Mouse (Mus musculus) forebrain, embryonic 14.5 days (tissue): ENCODE results near the gene Tlr9. TPM values are rescaled to one million over a fixed set of nuclear protein-coding genes. Genes with fewer than 3 reads are reported as not detected.

Experiments
- ATAC-seq: fragments of 200-750 bp; cut with Nextera tagmentation; 2 replicates; pipeline ENCODE4 v1.8.0; 2017; ENCODE audit warnings: mild to moderate bottlenecking, moderate library complexity
- DNase-seq: peaks from one replicate; pipeline ENCODE4 v3.0.0-alpha.2; 2015; ENCODE audit warnings: low spot score
- H3K27ac ChIP-seq: fragments of 300-500 bp; sonication (generic); 2 replicates; pipeline ENCODE4 v1.5.1; 2014; ENCODE audit warnings: low read depth, mild to moderate bottlenecking, control low read depth, low read length, moderate library complexity
- H3K27me3 ChIP-seq: fragments of 300-500 bp; sonication (generic); replicated peaks from 2 replicates; pipeline ENCODE4 v1.6.1; 2014; ENCODE audit warnings: low read length, control low read depth, mixed read lengths; ENCODE audit not compliant: control insufficient read depth, insufficient read depth
- H3K36me3 ChIP-seq: fragments of 300-500 bp; sonication (generic); 2 replicates; pipeline ENCODE4 v1.6.1; 2014; ENCODE audit warnings: low read length, control low read depth; ENCODE audit not compliant: control insufficient read depth, insufficient read depth
- H3K4me1 ChIP-seq: fragments of 300-500 bp; sonication (generic); 2 replicates; pipeline ENCODE4 v1.6.1; 2014; ENCODE audit warnings: antibody characterized with exemption, low read length, control low read depth; ENCODE audit not compliant: control insufficient read depth, insufficient read depth
- H3K4me2 ChIP-seq: fragments of 300-500 bp; sonication (generic); 2 replicates; pipeline ENCODE4 v1.6.1; 2014; ENCODE audit warnings: mild to moderate bottlenecking, control low read depth, low read length
- H3K4me3 ChIP-seq: fragments of 300-500 bp; sonication (generic); 2 replicates; pipeline ENCODE4 v1.5.1; 2014; ENCODE audit warnings: low read depth, low read length, control low read depth
- H3K9ac ChIP-seq: fragments of 300-500 bp; sonication (generic); 2 replicates; pipeline ENCODE4 v1.6.1; 2014; ENCODE audit warnings: mild to moderate bottlenecking, low read length, control low read depth, moderate library complexity
- H3K9me3 ChIP-seq: fragments of 300-500 bp; sonication (generic); replicated peaks from 2 replicates; pipeline ENCODE4 v1.6.1; 2016; ENCODE audit warnings: low read length, control low read depth, mixed read lengths; ENCODE audit not compliant: control insufficient read depth
- WGBS: fragments of 180-500 bp; shearing (Covaris S2); extraction: QIAGEN DNeasy Blood & Tissue Kit; methylation state at CpG from one replicate; pipeline ENCODE4 v1.1.7; 2014; 5-methylcytosine and 5-hydroxymethylcytosine counted together
- polyA plus RNA-seq: library from polyadenylated mRNA; unstranded; fragments of >200 nt; fragmentation: Nextera tagmentation; extraction: Ambion mirVana; gene quantifications from 2 replicates; pipeline ENCODE4 v1.2.1, GENCODE M21; 2014

The Tlr9 gene
- polyA plus RNA-seq, 1 experiment from 2014 or later: not detected

DNA sequence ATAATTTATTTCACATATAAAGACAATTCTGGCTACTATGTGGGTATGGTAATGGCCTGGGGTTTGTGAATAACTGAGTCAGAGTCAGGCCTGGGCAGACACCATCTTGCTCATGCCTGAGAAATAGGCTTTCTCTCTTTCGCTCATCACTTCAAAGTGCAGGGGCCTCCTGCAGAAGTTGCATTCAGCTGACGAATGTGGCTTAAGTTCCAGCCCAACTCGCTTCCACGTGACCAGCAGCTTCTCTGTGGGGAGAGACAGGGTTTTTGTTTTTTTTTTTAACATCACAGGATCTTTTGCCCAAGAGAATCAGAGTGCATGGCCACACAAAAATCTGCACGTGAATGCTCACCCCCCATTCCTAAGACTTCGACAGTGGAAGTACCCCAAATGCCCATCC, 11.6 kb downstream of the Tlr9 start:
- Histone ChIP-seq H3K9ac (no peak overlapping the region), H3K4me2 (no peak overlapping the region), H3K36me3 (peaks cover 64% of the 10 kb centered on the region), H3K4me1 (no peaks in the 10 kb centered on the region), H3K27me3 (no peaks in the 10 kb centered on the region), H3K9me3 (no peaks in the 10 kb centered on the region), H3K4me3 (no peak overlapping the region), H3K27ac (no peak overlapping the region)
- DNase-seq (no peak), ATAC-seq (no peak)
- 81% methylated on average over 6 of the region's 6 CpGs for WGBS

- H3K4me1 ChIP-seq: no peaks in the 10 kb centered on the region
- ATAC-seq: no peak
- WGBS: 93% methylated on average over 23 of the region's 23 CpGs
These were observed 12.9 kb downstream of the Tlr9 start for GRCm38 (mm10) chr9:106235194-106235830.

DNA sequence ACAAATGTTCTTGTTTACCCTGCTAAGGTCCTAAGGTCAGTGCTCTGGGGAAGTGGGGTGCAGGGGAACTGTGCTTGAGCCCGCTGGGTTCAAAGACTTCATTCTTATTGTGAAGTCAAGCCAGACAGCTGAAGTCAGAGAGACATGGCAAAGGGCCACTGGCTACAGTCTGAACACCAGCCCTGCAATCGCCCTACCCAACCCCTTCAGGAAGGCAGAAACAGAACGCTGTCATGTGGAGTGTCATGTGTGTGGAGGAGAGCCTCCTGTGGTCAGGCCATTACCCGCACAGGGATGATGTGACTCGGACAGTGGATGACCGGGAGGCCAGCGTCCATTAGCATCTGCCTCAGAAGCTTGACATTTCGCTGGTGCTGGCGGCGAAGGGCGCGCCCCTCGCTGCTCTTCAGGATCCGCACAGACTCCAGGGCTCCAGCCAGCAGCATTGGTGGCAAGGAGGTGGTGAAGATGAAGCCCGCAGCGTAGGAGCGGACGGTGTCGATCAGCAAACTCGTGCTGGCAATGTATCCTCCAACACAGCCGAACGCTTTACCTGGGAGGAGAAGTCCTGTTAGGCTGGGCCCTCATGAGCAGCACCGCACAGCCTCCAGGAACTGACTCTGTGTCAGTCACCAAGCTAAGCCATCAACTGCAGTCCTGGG, 13.9 kb downstream of the Tlr9 start:
- no peak for DNase-seq
- 93% methylated on average over 23 of the region's 23 CpGs for WGBS
- H3K9me3 ChIP-seq: no peaks in the 10 kb centered on the region

More at GRCm38 (mm10) chr9:106235194-106235830, 12.9 kb downstream of the Tlr9 start:
- peaks cover 77% of the 10 kb centered on the region for H3K36me3 ChIP-seq
- H3K4me2 ChIP-seq: no peak overlapping the region
- H3K4me3 ChIP-seq: no peak overlapping the region
- H3K27me3 ChIP-seq: no peaks in the 10 kb centered on the region
- H3K9me3 ChIP-seq: no peaks in the 10 kb centered on the region
- DNase-seq: no peak
- no peak overlapping the region for H3K9ac ChIP-seq
- H3K27ac ChIP-seq: no peak overlapping the region

GRCm38 (mm10) chr9:106236818-106237211, 14.4 kb downstream of the Tlr9 start:
- ATAC-seq (no peak), DNase-seq (no peak)
- H3K4me3 ChIP-seq: no peak overlapping the region

More for the DNA sequence above, 13.9 kb downstream of the Tlr9 start:
- peaks cover 85% of the 10 kb centered on the region for H3K36me3 ChIP-seq
- no peak overlapping the region for H3K9ac ChIP-seq
- H3K4me3 ChIP-seq: no peak overlapping the region
- no peak overlapping the region for H3K4me2 ChIP-seq
- H3K27me3 ChIP-seq: no peaks in the 10 kb centered on the region
- ATAC-seq: no peak
- no peak overlapping the region for H3K27ac ChIP-seq
- H3K4me1 ChIP-seq: no peaks in the 10 kb centered on the region

DNA sequence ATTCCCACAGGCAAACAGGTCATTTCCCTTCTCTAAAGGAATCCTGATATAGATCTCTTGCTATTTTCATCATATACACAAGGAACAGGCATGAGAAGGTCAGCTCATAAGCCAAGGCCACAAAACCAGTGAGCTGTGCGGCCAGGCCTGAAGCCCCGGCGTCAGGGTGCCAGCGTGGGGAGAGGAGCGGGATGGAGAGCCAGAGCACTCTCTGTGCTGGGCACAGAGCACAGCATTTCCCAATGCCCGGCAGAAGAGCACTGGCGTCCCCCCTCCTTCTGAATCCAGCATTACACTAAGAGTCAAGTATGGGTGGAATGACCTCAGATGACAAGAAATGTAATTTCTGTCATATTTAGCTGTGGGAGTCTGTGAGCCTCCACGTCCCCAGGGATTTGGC, 15.0 kb downstream of the Tlr9 start:
- H3K27ac ChIP-seq: no peak overlapping the region
- no peaks in the 10 kb centered on the region for H3K4me1 ChIP-seq
- H3K4me2 ChIP-seq: no peak overlapping the region
- no peaks in the 10 kb centered on the region for H3K27me3 ChIP-seq
- H3K9ac ChIP-seq: no peak overlapping the region
- peaks cover 95% of the 10 kb centered on the region for H3K36me3 ChIP-seq
- no peaks in the 10 kb centered on the region for H3K9me3 ChIP-seq
- DNase-seq (no peak), ATAC-seq (no peak)
- 91% methylated on average over 8 of the region's 8 CpGs for WGBS
- no peak overlapping the region for H3K4me3 ChIP-seq

More at GRCm38 (mm10) chr9:106236818-106237211, 14.4 kb downstream of the Tlr9 start:
- 79% methylated on average over 3 of the region's 3 CpGs for WGBS
- Histone ChIP-seq H3K27me3 (no peaks in the 10 kb centered on the region), H3K27ac (no peak overlapping the region), H3K9ac (no peak overlapping the region), H3K36me3 (peaks cover 91% of the 10 kb centered on the region), H3K4me2 (no peak overlapping the region), H3K9me3 (no peaks in the 10 kb centered on the region), H3K4me1 (no peaks in the 10 kb centered on the region)

DNA sequence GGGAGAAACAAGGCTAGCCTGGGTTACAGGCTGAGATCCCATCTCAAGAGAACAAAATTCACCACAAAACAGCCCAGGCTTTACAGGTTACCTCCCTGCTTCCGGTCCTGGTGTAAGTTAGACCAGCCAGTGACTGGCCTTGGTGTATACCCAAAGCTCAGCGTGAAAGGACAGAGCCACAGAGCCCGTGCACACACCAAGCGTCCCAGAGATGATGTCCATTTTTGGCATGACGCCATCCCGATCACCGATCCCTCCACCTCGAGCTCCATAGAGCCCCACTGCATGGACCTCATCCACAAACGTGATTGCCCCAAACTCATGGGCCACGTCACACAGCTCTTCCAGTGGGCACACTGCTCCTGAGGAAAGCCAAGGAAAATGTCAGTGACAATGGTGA, 15.5 kb downstream of the Tlr9 start:
- Histone ChIP-seq H3K4me3 (no peak overlapping the region), H3K4me1 (no peaks in the 10 kb centered on the region), H3K36me3 (peaks cover 95% of the 10 kb centered on the region), H3K27me3 (no peaks in the 10 kb centered on the region), H3K4me2 (no peak overlapping the region), H3K9me3 (no peaks in the 10 kb centered on the region), H3K27ac (no peak overlapping the region), H3K9ac (no peak overlapping the region)
- DNase-seq (no peak), ATAC-seq (no peak)
- WGBS: 93% methylated on average over 10 of the region's 10 CpGs

DNA sequence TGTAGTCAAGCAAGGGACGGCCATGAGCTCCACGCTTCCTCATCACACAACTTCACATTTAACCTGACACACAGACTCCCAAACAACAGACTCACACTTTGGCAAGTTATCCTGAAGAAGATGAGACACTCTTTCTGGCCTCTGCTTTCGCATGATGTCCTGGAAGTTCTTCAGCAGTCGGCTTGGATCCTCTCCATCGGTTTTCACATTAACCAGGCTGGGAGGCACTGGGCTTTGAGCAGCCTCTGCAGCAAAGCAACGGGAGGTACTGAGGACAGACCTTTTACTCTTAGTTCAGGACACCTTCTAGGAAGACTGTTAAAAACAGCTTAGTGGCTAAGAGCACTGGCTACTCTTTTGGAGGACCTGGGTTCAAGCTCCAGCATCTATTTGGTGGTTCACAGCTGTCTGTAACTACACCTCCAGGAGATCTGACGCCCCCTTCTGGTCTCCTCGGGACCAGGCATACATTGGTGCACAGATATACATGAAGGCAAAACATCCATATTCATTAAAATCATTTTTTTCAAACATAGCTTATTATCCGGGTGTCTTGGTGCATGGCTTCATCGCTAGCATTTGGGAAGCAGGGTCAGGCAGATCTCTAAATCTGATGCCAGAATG, 19.3 kb downstream of the Tlr9 start:
- Histone ChIP-seq H3K4me3 (no peak overlapping the region), H3K4me2 (no peak overlapping the region), H3K9ac (no peak overlapping the region), H3K4me1 (peaks cover 3% of the 10 kb centered on the region), H3K27ac (no peak overlapping the region), H3K36me3 (peaks cover 65% of the 10 kb centered on the region), H3K9me3 (no peaks in the 10 kb centered on the region), H3K27me3 (no peaks in the 10 kb centered on the region)
- 92% methylated on average over 10 of the region's 10 CpGs for WGBS
- ATAC-seq: no peak
- no peak for DNase-seq

DNA sequence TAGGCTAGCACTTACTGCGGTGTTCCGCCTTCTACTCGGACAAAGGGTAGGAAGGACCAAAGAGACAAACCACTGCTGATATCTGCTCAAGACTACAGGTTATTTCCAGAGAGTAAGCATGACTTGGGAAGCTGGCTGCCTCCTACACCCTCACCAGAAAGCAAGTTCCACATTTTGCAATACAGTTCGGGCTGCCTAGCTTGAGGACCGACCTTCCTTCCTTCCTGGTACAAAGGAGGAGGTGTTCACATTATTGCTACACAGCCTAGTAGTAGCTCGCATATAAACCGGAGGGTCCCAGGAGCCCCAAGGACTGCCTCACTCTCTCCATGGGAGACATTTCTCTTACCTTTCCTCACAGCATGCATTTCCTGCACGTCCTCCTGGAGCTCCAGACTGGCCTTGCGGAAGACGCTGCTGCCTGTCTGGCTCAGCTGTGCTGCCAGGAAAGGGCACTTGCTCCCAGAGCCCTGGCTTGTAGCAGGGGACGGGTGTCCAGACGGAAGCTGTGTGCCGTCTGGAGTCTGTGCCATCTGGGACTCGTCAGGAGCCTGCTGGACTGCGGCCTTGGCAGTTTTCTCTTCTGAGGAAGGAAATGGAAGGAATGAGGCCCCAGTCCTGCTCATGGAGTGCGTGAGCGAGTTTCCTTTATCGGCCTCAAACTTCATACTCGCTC, 20.6 kb downstream of the Tlr9 start:
- peaks cover 52% of the 10 kb centered on the region for H3K36me3 ChIP-seq
- 91% methylated on average over 19 of the region's 19 CpGs for WGBS
- no peak overlapping the region for H3K27ac ChIP-seq

More for the DNA sequence above, 20.6 kb downstream of the Tlr9 start:
- H3K4me2 ChIP-seq: no peak overlapping the region
- no peaks in the 10 kb centered on the region for H3K9me3 ChIP-seq
- ATAC-seq (no peak), DNase-seq (no peak)
- no peaks in the 10 kb centered on the region for H3K27me3 ChIP-seq
- H3K4me3 ChIP-seq: no peak overlapping the region
- no peak overlapping the region for H3K9ac ChIP-seq
- peaks cover 10% of the 10 kb centered on the region for H3K4me1 ChIP-seq
